Mouse (Mus musculus): ENCODE measurements around the gene Zfp784. TPM values are rescaled to one million over a fixed set of nuclear protein-coding genes. Genes with fewer than 3 reads are reported as not detected.
A peak's percentile ranks its signal among the peaks of the same experiment; 100 is the strongest.

The Zfp784 gene
- polyA plus RNA-seq, 1 experiment from 2014 or later, result 6.3 TPM

DNA sequence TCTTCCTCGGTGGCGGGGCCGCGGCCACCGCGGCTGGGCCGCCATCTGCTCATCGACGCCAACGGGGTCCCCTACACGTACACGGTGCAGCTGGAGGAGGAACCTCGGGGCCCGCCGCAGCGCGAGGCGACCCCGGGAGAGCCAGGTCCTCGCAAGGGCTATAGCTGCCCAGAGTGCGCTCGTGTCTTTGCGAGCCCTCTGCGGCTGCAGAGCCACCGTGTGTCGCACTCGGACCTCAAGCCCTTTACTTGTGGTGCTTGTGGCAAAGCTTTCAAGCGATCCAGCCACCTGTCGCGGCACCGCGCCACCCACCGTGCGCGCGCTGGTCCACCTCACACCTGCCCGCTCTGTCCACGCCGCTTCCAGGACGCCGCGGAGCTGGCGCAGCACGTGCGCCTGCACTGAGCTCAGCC is 14.7 kb upstream of the Zfp784 start:
- Histone ChIP-seq H3K27me3 (replicated peaks; ENCODE audit: control insufficient read depth, insufficient read depth, low read length) (peaks cover 51% of the 10 kb centered on the region), H3K36me3 (ENCODE audit: control insufficient read depth, insufficient read depth, low read length) (no peaks in the 10 kb centered on the region), H3K9me3 (replicated peaks; ENCODE audit: control insufficient read depth, low read length) (no peaks in the 10 kb centered on the region), H3K4me2 (ENCODE audit: low read length) (peak overlapping the region; percentile 90), H3K9ac (ENCODE audit: low read length) (peak overlapping the region; percentile 91), H3K4me3 (ENCODE audit: low read depth, low read length) (peak overlapping the region; percentile 78), H3K4me1 (ENCODE audit: control insufficient read depth, insufficient read depth, low read length) (peaks cover 26% of the 10 kb centered on the region), H3K27ac (ENCODE audit: low read depth, low read length) (no peak overlapping the region)
- WGBS, result 6% methylated on average over 45 of the region's 45 CpGs
- no peak for ATAC-seq
- DNase-seq (ENCODE audit: low spot score), result no peak

DNA sequence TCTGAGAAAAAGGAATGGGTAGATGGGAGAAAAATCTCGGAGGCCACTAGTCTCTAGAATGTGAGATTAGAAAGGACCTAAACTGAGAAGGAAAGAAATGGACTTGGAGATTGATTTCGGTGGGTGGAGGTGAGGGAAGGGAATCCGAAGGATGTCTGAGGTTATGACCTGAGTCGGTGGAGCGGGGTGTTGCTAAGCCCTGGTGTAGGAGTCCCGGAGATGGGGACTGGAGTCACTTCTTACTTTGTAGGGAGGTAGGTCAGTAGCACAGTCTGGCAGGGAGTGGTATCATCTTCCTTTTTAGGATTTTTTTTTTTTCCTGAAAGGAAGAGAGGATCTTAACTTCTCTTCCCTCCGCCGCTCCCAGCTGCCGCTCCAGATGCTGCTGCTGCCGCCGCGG is 14.2 kb upstream of the Zfp784 start:
- ATAC-seq, result no peak
- H3K27me3 ChIP-seq (replicated peaks; ENCODE audit: control insufficient read depth, insufficient read depth, low read length), result peaks cover 46% of the 10 kb centered on the region
- peaks cover 26% of the 10 kb centered on the region for H3K4me1 ChIP-seq (ENCODE audit: control insufficient read depth, insufficient read depth, low read length)
- no peak for DNase-seq (ENCODE audit: low spot score)
- no peaks in the 10 kb centered on the region for H3K36me3 ChIP-seq (ENCODE audit: control insufficient read depth, insufficient read depth, low read length)
- H3K27ac ChIP-seq (ENCODE audit: low read depth, low read length), result no peak overlapping the region
- H3K9ac ChIP-seq (ENCODE audit: low read length), result peak overlapping the region; percentile 91
- no peaks in the 10 kb centered on the region for H3K9me3 ChIP-seq (replicated peaks; ENCODE audit: control insufficient read depth, low read length)
- H3K4me2 ChIP-seq (ENCODE audit: low read length), result peak overlapping the region; percentile 90
- peak overlapping the region; percentile 78 for H3K4me3 ChIP-seq (ENCODE audit: low read depth, low read length)
- WGBS, result 9% methylated on average over 11 of the region's 12 CpGs

DNA sequence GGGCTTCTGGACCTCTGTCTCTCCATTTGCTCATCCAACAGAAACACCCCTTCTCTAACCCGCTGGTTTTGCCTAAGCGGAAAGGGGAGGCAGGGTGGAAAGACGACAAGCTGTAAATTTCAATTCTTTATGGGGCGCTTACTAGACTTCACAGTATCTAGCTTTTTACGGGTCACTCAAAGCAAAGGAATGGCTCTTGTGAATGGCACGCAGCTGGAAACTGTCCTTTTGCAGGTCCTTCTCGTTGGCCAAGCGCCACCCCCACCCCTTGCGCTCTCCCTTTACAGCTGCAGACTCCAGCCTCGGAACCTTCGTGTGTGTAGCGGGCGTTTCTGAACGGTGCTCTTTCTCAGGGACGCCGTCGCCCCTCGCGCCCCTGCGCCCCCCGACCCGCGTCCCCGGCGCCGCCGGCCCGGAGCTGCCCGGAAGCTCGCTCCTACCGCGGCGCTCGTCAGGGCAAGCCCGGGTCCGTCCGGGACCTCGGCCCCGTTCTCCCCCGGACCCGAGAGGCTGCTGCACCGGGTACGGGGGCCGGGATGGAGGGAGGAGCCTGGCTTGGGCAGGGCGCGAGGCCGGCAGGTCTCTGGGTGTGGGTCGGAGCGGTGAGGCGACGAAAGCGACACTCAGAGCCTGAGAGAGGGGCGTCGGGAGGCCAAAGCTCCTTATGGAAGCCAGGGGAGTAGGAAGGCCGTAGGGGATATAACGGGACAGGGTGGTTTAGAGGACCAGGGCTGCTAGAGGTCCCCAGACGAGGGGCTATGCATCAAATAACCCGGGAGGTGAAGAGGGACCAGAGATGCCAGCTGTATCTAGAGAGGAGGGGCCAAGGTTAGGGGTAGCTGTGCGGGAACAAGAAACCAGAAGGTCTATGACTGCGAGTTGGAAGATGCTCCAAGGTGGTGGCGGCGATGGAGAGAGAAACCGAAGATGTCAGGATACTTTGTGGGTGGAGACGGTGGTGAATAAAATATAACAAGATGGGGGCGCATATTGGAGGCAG is 13.2 kb upstream of the Zfp784 start, which contains the start of gene Zfp580:
TSS of gene Zfp580 (plus strand) at position 346 of the 1,000 bp plus-strand sequence.
- Histone ChIP-seq H3K9me3 (replicated peaks; ENCODE audit: control insufficient read depth, low read length) (no peaks in the 10 kb centered on the region), H3K9ac (ENCODE audit: low read length) (peak within 1 kb of the TSS; percentile 91), H3K36me3 (ENCODE audit: control insufficient read depth, insufficient read depth, low read length) (no peaks in the 10 kb centered on the region), H3K27me3 (replicated peaks; ENCODE audit: control insufficient read depth, insufficient read depth, low read length) (peaks cover 38% of the 10 kb centered on the region), H3K4me2 (ENCODE audit: low read length) (peak within 1 kb of the TSS; percentile 90), H3K4me1 (ENCODE audit: control insufficient read depth, insufficient read depth, low read length) (peaks cover 20% of the 10 kb centered on the region), H3K4me3 (ENCODE audit: low read depth, low read length) (peak within 1 kb of the TSS; percentile 78), H3K27ac (ENCODE audit: low read depth, low read length) (peak within 1 kb of the TSS; percentile 76)
- DNase-seq (ENCODE audit: low spot score), result peak; percentile 79
- WGBS, result under 1% methylated on average over 65 of the region's 65 CpGs
- ATAC-seq, result peak; percentile 87

DNA sequence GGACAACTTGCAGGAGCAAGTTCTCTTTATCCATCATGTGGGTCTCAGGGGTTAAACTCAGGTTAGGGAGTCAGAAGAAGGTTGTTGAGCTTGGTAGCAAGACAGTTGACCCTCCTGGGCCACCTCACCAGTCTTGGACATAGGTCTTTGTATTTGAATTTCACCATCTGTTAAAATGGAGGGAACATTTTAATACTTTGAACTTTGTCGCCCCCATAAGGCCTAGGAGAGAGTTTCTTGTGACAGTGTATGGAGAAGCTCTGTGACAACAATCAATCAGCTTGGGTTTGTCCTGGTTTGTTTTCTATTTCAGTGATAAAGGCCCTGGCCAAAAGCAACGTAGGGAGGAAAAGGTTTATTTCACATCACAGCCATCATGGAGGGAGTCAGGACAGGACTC is 9.1 kb upstream of the Zfp784 start:
- Histone ChIP-seq H3K4me3 (ENCODE audit: low read depth, low read length) (no peak overlapping the region), H3K27ac (ENCODE audit: low read depth, low read length) (no peak overlapping the region), H3K36me3 (ENCODE audit: control insufficient read depth, insufficient read depth, low read length) (no peaks in the 10 kb centered on the region), H3K9ac (ENCODE audit: low read length) (no peak overlapping the region), H3K4me1 (ENCODE audit: control insufficient read depth, insufficient read depth, low read length) (peaks cover 4% of the 10 kb centered on the region), H3K27me3 (replicated peaks; ENCODE audit: control insufficient read depth, insufficient read depth, low read length) (no peaks in the 10 kb centered on the region), H3K4me2 (ENCODE audit: low read length) (no peak overlapping the region), H3K9me3 (replicated peaks; ENCODE audit: control insufficient read depth, low read length) (no peaks in the 10 kb centered on the region)
- DNase-seq (ENCODE audit: low spot score) (peak; percentile 51), ATAC-seq (no peak)
- WGBS, result 29% methylated on average over 2 of the region's 2 CpGs

DNA sequence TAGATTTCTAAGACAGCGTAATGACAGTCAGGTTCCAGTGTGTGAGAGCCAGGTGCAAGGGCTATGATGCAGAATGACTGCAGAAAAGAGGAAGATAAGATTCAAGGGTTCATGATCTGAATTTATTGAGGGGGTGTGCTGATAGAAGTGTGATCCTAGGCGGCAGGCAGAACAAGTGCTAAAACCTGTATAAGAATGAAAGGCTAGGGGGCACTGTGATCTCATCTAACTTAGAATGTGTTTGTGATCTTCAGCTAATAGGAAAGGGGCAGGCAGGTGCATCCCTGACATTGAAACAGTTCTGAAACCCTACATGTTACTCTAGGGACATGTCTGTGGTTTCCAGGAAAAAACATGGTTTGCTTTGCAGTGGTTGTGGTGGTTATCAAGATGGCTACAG is 7.9 kb upstream of the Zfp784 start:
- 72% methylated on average over 2 of the region's 2 CpGs for WGBS
- no peak overlapping the region for H3K9ac ChIP-seq (ENCODE audit: low read length)
- H3K4me3 ChIP-seq (ENCODE audit: low read depth, low read length), result no peak overlapping the region
- DNase-seq (ENCODE audit: low spot score) (no peak), ATAC-seq (no peak)
- H3K4me2 ChIP-seq (ENCODE audit: low read length), result no peak overlapping the region
- no peaks in the 10 kb centered on the region for H3K27me3 ChIP-seq (replicated peaks; ENCODE audit: control insufficient read depth, insufficient read depth, low read length)
- H3K9me3 ChIP-seq (replicated peaks; ENCODE audit: control insufficient read depth, low read length), result no peaks in the 10 kb centered on the region
- no peak overlapping the region for H3K27ac ChIP-seq (ENCODE audit: low read depth, low read length)
- no peaks in the 10 kb centered on the region for H3K4me1 ChIP-seq (ENCODE audit: control insufficient read depth, insufficient read depth, low read length)
- no peaks in the 10 kb centered on the region for H3K36me3 ChIP-seq (ENCODE audit: control insufficient read depth, insufficient read depth, low read length)

DNA sequence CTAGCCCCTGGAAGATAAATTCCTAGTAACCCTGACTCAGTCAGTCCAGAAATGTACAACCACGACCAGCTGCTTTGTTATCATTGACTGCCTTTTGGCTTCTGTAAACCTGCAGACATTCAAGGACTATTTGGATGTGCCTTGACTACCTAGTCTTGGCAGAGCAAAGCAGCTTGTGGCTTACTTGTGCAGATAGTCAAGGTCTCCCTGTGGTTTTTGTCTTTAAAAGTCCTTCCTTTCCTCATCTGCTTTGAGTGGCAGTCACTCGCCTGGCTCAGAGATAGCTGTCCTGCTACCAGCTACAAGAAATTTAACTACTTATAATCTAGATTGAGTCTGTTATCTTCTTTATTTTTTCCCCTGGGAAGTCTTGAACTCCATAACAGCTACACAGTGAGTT is 6.7 kb upstream of the Zfp784 start:
- Histone ChIP-seq H3K4me1 (ENCODE audit: control insufficient read depth, insufficient read depth, low read length) (no peaks in the 10 kb centered on the region), H3K9ac (ENCODE audit: low read length) (no peak overlapping the region), H3K36me3 (ENCODE audit: control insufficient read depth, insufficient read depth, low read length) (no peaks in the 10 kb centered on the region), H3K27me3 (replicated peaks; ENCODE audit: control insufficient read depth, insufficient read depth, low read length) (no peaks in the 10 kb centered on the region), H3K27ac (ENCODE audit: low read depth, low read length) (no peak overlapping the region), H3K4me2 (ENCODE audit: low read length) (no peak overlapping the region), H3K4me3 (ENCODE audit: low read depth, low read length) (no peak overlapping the region), H3K9me3 (replicated peaks; ENCODE audit: control insufficient read depth, low read length) (no peaks in the 10 kb centered on the region)
- WGBS, result 77% methylated on average over 2 of the region's 2 CpGs
- DNase-seq (ENCODE audit: low spot score), result no peak
- ATAC-seq, result no peak

DNA sequence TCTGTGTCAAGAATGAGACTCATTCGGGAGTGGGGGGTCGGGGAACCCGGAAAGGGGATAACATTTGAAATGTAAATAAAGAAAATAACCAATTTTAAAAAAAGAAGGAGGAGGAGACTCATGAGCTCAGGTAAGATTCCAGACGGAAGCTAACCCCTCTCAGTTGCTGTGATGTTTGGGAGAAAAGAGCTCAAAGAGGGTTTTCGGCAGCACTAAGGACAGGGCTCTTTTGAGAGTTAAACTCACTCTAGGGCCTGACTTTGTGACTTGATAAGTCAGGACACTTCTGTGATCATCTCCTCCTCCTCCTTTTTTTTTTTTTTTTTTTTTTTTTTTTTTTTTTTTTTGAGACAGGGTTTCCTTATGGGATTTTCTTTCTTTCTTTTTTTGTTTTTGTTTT is 694 bp upstream of the Zfp784 start:
- H3K27me3 ChIP-seq (replicated peaks; ENCODE audit: control insufficient read depth, insufficient read depth, low read length), result no peaks in the 10 kb centered on the region
- ATAC-seq (no peak), DNase-seq (ENCODE audit: low spot score) (no peak)
- peak overlapping the region; percentile 94 for H3K27ac ChIP-seq (ENCODE audit: low read depth, low read length)
- 0 out of 2 replicates have a peak, but pooled peaks cover 8% of the 10 kb centered on the region for H3K4me1 ChIP-seq (ENCODE audit: control insufficient read depth, insufficient read depth, low read length)
- peak overlapping the region; percentile 76 for H3K9ac ChIP-seq (ENCODE audit: low read length)
- WGBS, result 40% methylated on average over 5 of the region's 5 CpGs
- H3K4me3 ChIP-seq (ENCODE audit: low read depth, low read length), result peak overlapping the region; percentile 58
- H3K36me3 ChIP-seq (ENCODE audit: control insufficient read depth, insufficient read depth, low read length), result peaks cover 14% of the 10 kb centered on the region
- no peaks in the 10 kb centered on the region for H3K9me3 ChIP-seq (replicated peaks; ENCODE audit: control insufficient read depth, low read length)
- peak overlapping the region; percentile 61 for H3K4me2 ChIP-seq (ENCODE audit: low read length)

DNA sequence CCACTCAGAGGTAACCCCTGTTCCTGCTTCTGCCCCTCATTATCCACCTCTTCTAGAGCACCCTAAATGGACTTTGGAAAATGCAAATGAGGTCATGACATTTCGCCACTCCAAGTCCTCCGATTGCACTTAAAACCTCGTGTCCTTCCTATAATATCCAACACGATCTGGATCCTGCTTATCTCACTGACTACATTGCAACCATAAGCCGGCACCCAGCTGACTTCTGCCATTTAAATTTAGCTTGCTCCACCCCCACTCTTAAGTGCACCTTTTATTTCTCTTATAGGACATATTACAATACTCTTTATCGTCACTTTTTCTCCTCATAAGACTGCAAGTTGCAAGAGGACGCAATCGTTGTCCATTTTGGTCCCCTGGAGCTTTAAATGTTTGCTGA is 779 bp downstream of the Zfp784 start:
- H3K4me3 ChIP-seq (ENCODE audit: low read depth, low read length), result peak overlapping the region; percentile 58; the same call in 1 of the 2 replicates
- 0 out of 2 replicates have a peak, but pooled peaks cover 8% of the 10 kb centered on the region for H3K4me1 ChIP-seq (ENCODE audit: control insufficient read depth, insufficient read depth, low read length)
- no peak overlapping the region for H3K9ac ChIP-seq (ENCODE audit: low read length)
- H3K4me2 ChIP-seq (ENCODE audit: low read length), result peak overlapping the region; percentile 61
- ATAC-seq, result no peak
- peak overlapping the region; percentile 94; the same call in 1 of the 2 replicates for H3K27ac ChIP-seq (ENCODE audit: low read depth, low read length)
- DNase-seq (ENCODE audit: low spot score), result no peak
- H3K36me3 ChIP-seq (ENCODE audit: control insufficient read depth, insufficient read depth, low read length), result peaks cover 28% of the 10 kb centered on the region
- no peaks in the 10 kb centered on the region for H3K9me3 ChIP-seq (replicated peaks; ENCODE audit: control insufficient read depth, low read length)
- WGBS, result 89% methylated on average over 8 of the region's 8 CpGs
- H3K27me3 ChIP-seq (replicated peaks; ENCODE audit: control insufficient read depth, insufficient read depth, low read length), result no peaks in the 10 kb centered on the region

DNA sequence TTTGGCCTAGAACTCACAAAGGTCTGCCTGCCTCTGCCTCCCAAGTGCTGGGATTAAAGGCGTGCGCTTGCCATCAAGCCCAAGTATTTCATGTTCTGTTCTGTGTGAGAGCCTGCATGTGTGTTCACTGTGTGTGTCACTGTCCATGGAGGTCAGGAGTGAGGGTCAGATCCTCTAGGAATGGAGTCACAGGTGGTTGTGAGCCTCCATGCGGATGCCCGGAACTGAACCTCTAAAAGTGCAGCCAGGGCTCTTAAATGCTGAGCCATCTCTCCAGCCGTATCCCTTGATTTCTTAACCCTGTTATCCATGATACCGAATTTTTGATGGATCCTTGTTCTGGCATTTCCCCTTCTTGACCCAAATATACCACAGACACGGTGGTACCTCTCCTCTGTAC is 1.2 kb downstream of the Zfp784 start:
- 0 out of 2 replicates have a peak, but pooled peaks cover 8% of the 10 kb centered on the region for H3K4me1 ChIP-seq (ENCODE audit: control insufficient read depth, insufficient read depth, low read length)
- ATAC-seq, result no peak
- no peaks in the 10 kb centered on the region for H3K9me3 ChIP-seq (replicated peaks; ENCODE audit: control insufficient read depth, low read length)
- H3K4me3 ChIP-seq (ENCODE audit: low read depth, low read length), result no peak overlapping the region
- H3K27ac ChIP-seq (ENCODE audit: low read depth, low read length), result no peak overlapping the region
- H3K27me3 ChIP-seq (replicated peaks; ENCODE audit: control insufficient read depth, insufficient read depth, low read length), result no peaks in the 10 kb centered on the region
- WGBS, result 90% methylated on average over 7 of the region's 7 CpGs
- no peak overlapping the region for H3K4me2 ChIP-seq (ENCODE audit: low read length)
- peaks cover 32% of the 10 kb centered on the region for H3K36me3 ChIP-seq (ENCODE audit: control insufficient read depth, insufficient read depth, low read length)
- DNase-seq (ENCODE audit: low spot score), result no peak
- no peak overlapping the region for H3K9ac ChIP-seq (ENCODE audit: low read length)
